Mouse (Mus musculus): ENCODE data around the gene Terb2.

GRCm38 (mm10) chr2:122156051-122156700 lies 29.9 kb upstream of the Terb2 start:
- TF ChIP-seq POLR2A (IDR thresholded peaks at IDR 0.05; ENCODE audit: insufficient read depth, low read depth, low read length) = no peak
- TF ChIP-seq EP300 (IDR thresholded peaks at IDR 0.05; ENCODE audit: insufficient read depth, low read depth, low read length) = no peak

Measured in heart, adult 2 months (tissue).